Mouse (Mus musculus): Measurements from ENCODE around the gene Adamtsl1.
A peak's percentile ranks its signal among the peaks of the same experiment; 100 is the strongest.

The Adamtsl1 gene

GRCm38 (mm10) chr4:86310806-86311730 lies 797.1 kb downstream of the Adamtsl1 start:
- no peak for DNase-seq (ENCODE audit: low read depth, low spot score)

DNA sequence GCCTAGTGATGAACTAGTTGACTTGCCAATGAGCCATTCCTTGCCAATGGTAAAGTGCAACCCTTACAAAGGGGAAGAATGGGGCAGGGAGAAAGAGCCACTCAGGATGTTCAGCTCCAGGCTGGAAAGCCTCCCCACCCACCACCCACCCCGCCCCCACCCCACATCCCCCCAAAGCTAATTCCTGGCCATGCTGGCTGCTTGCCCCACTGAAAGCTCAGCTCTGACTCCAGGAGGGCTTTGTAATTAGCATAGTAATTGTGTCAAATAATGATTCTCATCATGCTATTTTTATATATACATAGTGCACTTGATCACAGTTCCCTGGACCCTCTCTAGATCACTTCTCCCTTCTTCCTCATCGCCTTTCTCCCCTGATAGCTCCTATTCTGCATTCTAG lies 798.4 kb downstream of the Adamtsl1 start:
- DNase-seq (ENCODE audit: low read depth, low spot score) = no peak

DNA sequence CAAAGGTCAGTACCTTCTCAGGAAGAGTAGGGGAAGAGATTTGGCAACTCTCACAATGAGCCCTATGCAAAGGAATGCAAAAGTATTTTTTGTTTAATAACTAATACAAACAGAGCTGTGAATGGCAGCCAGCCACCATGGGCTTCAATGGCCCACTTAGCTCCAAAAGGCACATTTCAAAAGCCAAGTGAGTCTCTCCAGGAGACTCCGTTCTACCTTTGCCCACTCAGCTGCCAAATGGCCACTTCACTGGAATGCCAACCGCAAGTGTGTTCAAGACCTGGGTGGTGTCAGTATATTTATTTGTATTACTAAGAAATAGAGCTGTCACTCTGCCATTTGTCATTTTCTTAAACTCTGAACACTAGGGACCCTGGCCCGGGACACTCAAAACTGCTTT lies 800.5 kb downstream of the Adamtsl1 start:
- no peak for DNase-seq (ENCODE audit: low read depth, low spot score)

DNA sequence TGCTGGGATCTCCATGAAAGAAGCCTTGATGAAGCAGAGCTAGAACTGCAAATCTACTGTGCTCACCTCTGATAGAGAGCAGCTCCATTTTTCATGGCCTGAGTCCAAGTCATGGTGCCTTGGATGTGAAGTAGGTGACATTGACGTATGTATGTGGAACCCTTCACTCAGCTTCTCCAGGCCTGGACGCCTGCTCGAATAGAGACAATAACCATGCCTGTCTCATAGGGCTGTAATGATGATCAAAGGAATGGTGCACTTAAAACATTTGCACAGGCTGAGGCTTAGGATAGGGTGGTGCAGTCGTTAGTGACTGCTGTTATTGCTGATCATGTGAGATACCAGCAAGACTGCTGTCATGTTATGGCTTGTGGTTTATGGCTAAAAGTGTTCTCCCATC lies 801.1 kb downstream of the Adamtsl1 start:
- DNase-seq (ENCODE audit: low read depth, low spot score) = no peak

- no peak for DNase-seq (ENCODE audit: low read depth, low spot score)
Observed at GRCm38 (mm10) chr4:86317916-86318542, 804.1 kb downstream of the Adamtsl1 start.

- DNase-seq (ENCODE audit: low read depth, low spot score) = no peak
Observed at GRCm38 (mm10) chr4:86325411-86325810, 811.4 kb downstream of the Adamtsl1 start.

- DNase-seq (ENCODE audit: low read depth, low spot score) = no peak
Observed at GRCm38 (mm10) chr4:86326003-86326402, 812.0 kb downstream of the Adamtsl1 start.

GRCm38 (mm10) chr4:86326638-86327037 lies 812.7 kb downstream of the Adamtsl1 start:
- DNase-seq (ENCODE audit: low read depth, low spot score) = no peak

DNA sequence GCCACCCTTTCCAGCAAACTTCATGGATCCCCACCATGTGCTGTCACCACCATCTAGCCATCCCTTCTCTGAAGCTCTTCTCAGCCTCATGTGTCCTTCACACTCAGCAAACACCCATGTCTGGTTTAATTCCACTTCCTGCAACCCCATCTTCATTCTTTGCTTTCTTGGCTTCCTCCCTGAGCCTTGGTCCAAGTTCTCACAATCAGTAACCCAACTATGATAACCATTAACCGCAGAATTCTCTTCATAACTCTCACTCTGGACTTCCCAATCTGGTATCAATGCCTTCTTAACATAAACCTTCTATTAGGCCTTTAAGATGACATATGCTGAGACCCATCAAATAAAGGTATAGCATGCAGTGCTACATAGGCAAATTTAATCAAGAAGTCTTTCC lies 815.5 kb downstream of the Adamtsl1 start:
- DNase-seq (ENCODE audit: low read depth, low spot score) = no peak

GRCm38 (mm10) chr4:86335861-86336415 lies 822.0 kb downstream of the Adamtsl1 start:
- no peak for DNase-seq (ENCODE audit: low read depth, low spot score)

DNA sequence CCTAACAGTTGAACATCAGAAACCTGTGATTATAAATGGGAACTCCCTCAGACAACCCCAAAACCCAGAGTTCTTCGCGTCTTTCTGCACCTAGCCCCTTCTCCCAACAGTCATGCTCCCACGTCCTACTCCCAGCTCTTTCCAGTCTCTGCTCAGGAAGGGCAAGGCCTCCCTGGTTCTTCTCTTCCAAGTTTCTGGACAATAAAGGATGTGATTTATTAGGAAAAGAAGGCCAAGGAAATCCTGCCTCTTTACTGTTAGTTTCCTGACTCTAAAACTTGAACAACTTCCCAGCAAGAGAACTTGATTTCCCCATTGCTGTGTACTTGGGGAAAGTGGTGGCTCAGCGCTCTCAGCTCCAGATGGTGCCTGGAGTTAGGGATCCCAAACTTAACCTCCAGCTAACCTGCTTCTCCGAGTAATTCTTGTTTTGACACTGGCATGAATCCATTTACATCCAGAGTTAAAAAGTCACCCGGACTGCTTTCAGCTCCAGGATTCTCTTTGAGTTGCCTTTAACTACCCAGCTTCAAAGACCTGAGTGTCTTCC lies 823.3 kb downstream of the Adamtsl1 start:
- DNase-seq (ENCODE audit: low read depth, low spot score) = no peak

- peak; percentile 34 for DNase-seq (ENCODE audit: low read depth, low spot score)
Observed at GRCm38 (mm10) chr4:86349341-86349740, 835.4 kb downstream of the Adamtsl1 start.

DNA sequence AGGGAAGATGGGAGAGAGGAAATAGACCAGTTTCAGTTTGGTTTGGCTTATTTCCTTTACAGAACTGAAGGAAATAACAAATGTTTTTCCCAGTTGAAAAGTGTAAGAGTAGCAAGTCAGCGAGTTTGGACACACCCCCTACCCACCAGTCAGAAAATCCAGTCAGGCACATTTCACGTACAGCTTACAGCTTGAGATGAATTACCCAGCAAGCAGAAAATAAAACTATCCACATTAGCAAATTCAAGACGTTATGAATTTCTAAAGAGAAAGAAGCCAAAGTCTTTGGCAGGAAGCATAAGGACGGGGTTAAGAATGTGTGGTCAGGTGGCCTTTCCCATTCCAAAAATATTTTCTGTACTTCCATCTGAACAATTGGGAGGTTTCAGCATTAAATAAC lies 838.1 kb downstream of the Adamtsl1 start:
- DNase-seq (ENCODE audit: low read depth, low spot score) = no peak

DNA sequence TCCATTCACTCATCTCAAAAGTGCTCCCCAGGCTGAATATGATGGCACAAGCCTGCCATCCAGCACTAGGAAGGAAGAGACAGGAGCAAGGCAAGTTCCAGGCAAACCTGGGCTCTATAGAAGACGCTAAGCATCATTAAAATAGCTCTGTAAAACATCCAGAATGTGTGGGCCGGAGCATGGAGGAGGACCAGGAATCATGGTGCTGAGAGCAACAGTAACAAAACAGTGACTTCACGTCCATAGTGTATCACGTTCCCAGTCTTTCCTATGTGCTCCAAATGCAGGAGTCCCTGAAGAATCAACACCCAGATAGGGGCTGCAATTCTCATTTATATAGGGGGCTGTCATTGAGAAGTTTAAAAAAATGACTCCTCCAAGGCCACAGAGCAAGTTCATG lies 839.6 kb downstream of the Adamtsl1 start:
- no peak for DNase-seq (ENCODE audit: low read depth, low spot score)

- no peak for DNase-seq (ENCODE audit: low read depth, low spot score)
Observed at GRCm38 (mm10) chr4:86359398-86359797, 845.4 kb downstream of the Adamtsl1 start.

GRCm38 (mm10) chr4:86369055-86369454 lies 855.1 kb downstream of the Adamtsl1 start:
- DNase-seq (ENCODE audit: low read depth, low spot score) = no peak

- no peak for DNase-seq (ENCODE audit: low read depth, low spot score)
Observed at GRCm38 (mm10) chr4:86373166-86373565, 859.2 kb downstream of the Adamtsl1 start.

DNA sequence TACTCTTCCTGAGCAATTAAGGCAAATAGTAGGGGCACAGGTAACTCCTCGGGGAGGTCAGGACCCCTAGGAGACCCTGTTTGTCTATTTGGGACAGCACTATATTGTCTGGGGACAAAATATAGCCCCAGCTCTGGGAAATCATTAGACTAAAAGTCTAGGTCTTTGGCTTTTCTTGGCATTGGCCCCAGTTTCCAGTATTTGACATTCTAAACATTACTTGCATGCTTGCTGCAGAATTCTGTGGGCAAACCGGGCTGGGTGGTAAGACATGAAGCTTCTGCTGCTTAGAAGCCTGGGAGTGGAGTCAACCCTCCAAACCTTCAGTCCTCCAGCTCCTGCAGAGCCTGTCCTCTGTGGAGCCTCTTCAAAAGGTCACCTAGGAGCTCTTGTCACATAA lies 869.2 kb downstream of the Adamtsl1 start:
- DNase-seq (ENCODE audit: low read depth, low spot score) = no peak

DNA sequence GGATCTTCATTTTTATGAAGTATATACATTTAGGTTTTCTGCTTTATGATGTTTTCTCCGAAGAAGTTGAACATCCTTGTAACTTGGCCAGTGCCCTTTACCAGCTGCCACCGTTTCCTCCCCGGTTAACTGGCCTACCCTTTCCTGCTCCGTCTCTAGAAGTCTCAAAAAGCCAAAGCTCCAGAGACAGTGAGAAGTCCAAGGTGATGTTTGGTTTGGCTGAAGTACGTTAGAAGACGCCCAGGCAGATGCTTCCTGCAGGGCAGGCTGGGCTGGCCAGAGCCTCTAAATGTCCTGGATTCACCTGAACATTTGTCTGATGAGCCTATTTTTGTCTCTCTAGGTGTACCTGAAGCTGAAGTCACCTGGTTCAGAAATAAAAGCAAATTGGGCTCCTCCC lies 871.1 kb downstream of the Adamtsl1 start:
- no peak for DNase-seq (ENCODE audit: low read depth, low spot score)

GRCm38 (mm10) chr4:86388430-86388829 lies 874.5 kb downstream of the Adamtsl1 start:
- DNase-seq (ENCODE audit: low read depth, low spot score) = no peak

DNA sequence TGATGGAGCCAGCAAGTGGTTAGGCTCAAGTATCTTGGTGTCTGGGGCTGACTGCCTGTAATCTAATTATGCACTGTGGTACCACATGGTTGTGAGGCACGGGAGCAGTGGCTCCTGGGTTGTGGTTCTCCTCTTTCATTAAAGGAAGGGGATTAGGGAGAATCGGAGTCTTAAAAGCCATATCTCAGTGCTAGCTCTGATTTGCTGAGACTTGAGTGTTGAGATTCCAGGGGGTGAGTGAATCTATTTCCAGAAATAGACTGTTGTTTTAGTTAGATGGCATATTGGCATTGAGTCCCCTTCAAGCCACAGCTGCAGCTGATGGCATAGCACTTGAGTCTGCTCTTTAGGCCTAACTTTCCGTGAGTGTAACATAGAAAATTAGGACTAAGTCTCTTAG lies 877.2 kb downstream of the Adamtsl1 start:
- DNase-seq (ENCODE audit: low read depth, low spot score) = no peak

GRCm38 (mm10) chr4:86395636-86396035 lies 881.7 kb downstream of the Adamtsl1 start:
- no peak for DNase-seq (ENCODE audit: low read depth, low spot score)
